Mouse (Mus musculus) intestine, embryonic 14.5 days (tissue): ENCODE results near the gene Ccdc6. TPM values are rescaled to one million over a fixed set of nuclear protein-coding genes. Genes with fewer than 3 reads are reported as not detected.

Experiments
- polyA plus RNA-seq: library from polyadenylated mRNA; unstranded; fragments of >200 nt; fragmentation: Nextera tagmentation; extraction: Ambion mirVana; gene quantifications from 2 replicates; pipeline ENCODE4 v1.2.1, GENCODE M21; 2014

The Ccdc6 gene
- polyA plus RNA-seq, 1 experiment from 2014 or later, result 23.7 TPM

Other genes starting within 250 kb of the Ccdc6 start
- gene Mrln, start 107.5 kb downstream of the Ccdc6 start, polyA plus RNA-seq, result 0.79 and 1.0 TPM in 2 replicates
- gene Slc16a9, start 148.0 kb downstream of the Ccdc6 start, polyA plus RNA-seq, result 1.6 and 1.7 TPM in 2 replicates